Mouse (Mus musculus) forebrain, embryonic 11.5 days (tissue): ENCODE results near the gene Notch1. TPM values are rescaled to one million over a fixed set of nuclear protein-coding genes. Genes with fewer than 3 reads are reported as not detected.

ENCODE experiments used
- ATAC-seq: fragments of 200-750 bp; cut with Nextera tagmentation; replicated peaks from 2 replicates; pipeline ENCODE4 v1.8.0; 2017; ENCODE audit warnings: moderate TSS enrichment; ENCODE audit not compliant: low FRiP score
- DNase-seq: peaks from one replicate; pipeline ENCODE4 v3.0.0-alpha.2; 2017; ENCODE audit warnings: low spot score
- H3K27ac ChIP-seq: fragments of 300-500 bp; sonication (generic); 2 replicates; pipeline ENCODE4 v1.5.1; 2014; ENCODE audit warnings: low read depth, low read length
- H3K27me3 ChIP-seq: fragments of 300-500 bp; sonication (generic); 2 replicates; pipeline ENCODE4 v1.6.1; 2014; ENCODE audit warnings: mild to moderate bottlenecking, low read length, mixed read lengths; ENCODE audit not compliant: control insufficient read depth, insufficient read depth
- H3K36me3 ChIP-seq: fragments of 300-500 bp; sonication (generic); 2 replicates; pipeline ENCODE4 v1.6.1; 2014; ENCODE audit warnings: mild to moderate bottlenecking, low read length, moderate library complexity, mixed read lengths; ENCODE audit not compliant: control insufficient read depth, insufficient read depth
- H3K4me1 ChIP-seq: fragments of 300-500 bp; sonication (generic); replicated peaks from 2 replicates; pipeline ENCODE4 v1.6.1; 2014; ENCODE audit warnings: low read length, mixed read lengths; ENCODE audit not compliant: control insufficient read depth, insufficient read depth
- H3K4me2 ChIP-seq: fragments of 300-500 bp; sonication (generic); 2 replicates; pipeline ENCODE4 v1.6.1; 2014; ENCODE audit warnings: low read depth, mild to moderate bottlenecking, low read length, moderate library complexity, mixed read lengths; ENCODE audit not compliant: severe bottlenecking
- H3K4me3 ChIP-seq: fragments of 300-500 bp; sonication (generic); 2 replicates; pipeline ENCODE4 v1.5.1; 2014; ENCODE audit warnings: low read depth, low read length
- H3K9ac ChIP-seq: fragments of 300-500 bp; sonication (generic); 2 replicates; pipeline ENCODE4 v1.6.1; 2014; ENCODE audit warnings: low read length
- H3K9me3 ChIP-seq: fragments of 300-500 bp; sonication (generic); 2 replicates; pipeline ENCODE4 v1.6.1; 2016; ENCODE audit warnings: low read length, mixed read lengths; ENCODE audit not compliant: control insufficient read depth
- WGBS: fragments of 180-500 bp; shearing (Covaris S2); extraction: QIAGEN DNeasy Blood & Tissue Kit; methylation state at CpG from one replicate; pipeline ENCODE4 v1.1.7; 2014; 5-methylcytosine and 5-hydroxymethylcytosine counted together
- polyA plus RNA-seq: library from polyadenylated mRNA; unstranded; fragments of >200 nt; fragmentation: Nextera tagmentation; extraction: Ambion mirVana; gene quantifications from 2 replicates; pipeline ENCODE4 v1.2.1, GENCODE M21; 2014

Gene Notch1
- polyA plus RNA-seq, 1 experiment from 2014 or later = 70.9 TPM

GRCm38 (mm10) chr2:26550777-26551176, 34.3 kb upstream of the Notch1 start:
- 0 out of 2 replicates have a peak, but pooled peaks cover 2% of the 10 kb centered on the region for H3K4me1 ChIP-seq
- 90% methylated on average over 3 of the region's 3 CpGs for WGBS
- no peak overlapping the region for H3K27ac ChIP-seq
- H3K9ac ChIP-seq = no peak overlapping the region
- no peaks in the 10 kb centered on the region for H3K9me3 ChIP-seq
- no peaks in the 10 kb centered on the region for H3K36me3 ChIP-seq
- DNase-seq (no peak), ATAC-seq (no peak)
- no peaks in the 10 kb centered on the region for H3K27me3 ChIP-seq
- no peak overlapping the region for H3K4me2 ChIP-seq
- H3K4me3 ChIP-seq = no peak overlapping the region

GRCm38 (mm10) chr2:26550205-26550604, 33.7 kb upstream of the Notch1 start:
- H3K27ac ChIP-seq = no peak overlapping the region
- no peaks in the 10 kb centered on the region for H3K9me3 ChIP-seq
- DNase-seq (no peak), ATAC-seq (no peak)
- no peak overlapping the region for H3K4me2 ChIP-seq
- no peaks in the 10 kb centered on the region for H3K36me3 ChIP-seq
- 0 out of 2 replicates have a peak, but pooled peaks cover 2% of the 10 kb centered on the region for H3K4me1 ChIP-seq
- H3K4me3 ChIP-seq = no peak overlapping the region
- H3K9ac ChIP-seq = no peak overlapping the region
- no peaks in the 10 kb centered on the region for H3K27me3 ChIP-seq
- WGBS = 81% methylated on average over 3 of the region's 3 CpGs

GRCm38 (mm10) chr2:26549801-26550200, 33.3 kb upstream of the Notch1 start:
- DNase-seq = no peak
- Histone ChIP-seq H3K9me3 (no peaks in the 10 kb centered on the region), H3K27me3 (no peaks in the 10 kb centered on the region), H3K4me2 (no peak overlapping the region), H3K4me1 (0 out of 2 replicates have a peak, but pooled peaks cover 2% of the 10 kb centered on the region), H3K9ac (no peak overlapping the region), H3K4me3 (no peak overlapping the region), H3K27ac (no peak overlapping the region), H3K36me3 (no peaks in the 10 kb centered on the region)
- ATAC-seq = no peak
- WGBS = 90% methylated on average over 10 of the region's 10 CpGs

GRCm38 (mm10) chr2:26547481-26547880, 31.0 kb upstream of the Notch1 start:
- Histone ChIP-seq H3K27me3 (no peaks in the 10 kb centered on the region), H3K4me1 (0 out of 2 replicates have a peak, but pooled peaks cover 2% of the 10 kb centered on the region), H3K4me2 (no peak overlapping the region), H3K9ac (no peak overlapping the region), H3K27ac (no peak overlapping the region), H3K36me3 (no peaks in the 10 kb centered on the region), H3K4me3 (no peak overlapping the region), H3K9me3 (no peaks in the 10 kb centered on the region)
- DNase-seq (no peak), ATAC-seq (no peak)
- WGBS = 29% methylated on average over 2 of the region's 2 CpGs

- H3K9me3 ChIP-seq = no peaks in the 10 kb centered on the region
- ATAC-seq (no peak), DNase-seq (no peak)
- peaks cover 6% of the 10 kb centered on the region; the same call in 1 of the 2 replicates for H3K4me1 ChIP-seq
- WGBS = 80% methylated on average over 3 of the region's 3 CpGs
- no peak overlapping the region for H3K4me2 ChIP-seq
- no peak overlapping the region for H3K9ac ChIP-seq
- H3K4me3 ChIP-seq = no peak overlapping the region
- H3K27me3 ChIP-seq = no peaks in the 10 kb centered on the region
- H3K27ac ChIP-seq = no peak overlapping the region
- no peaks in the 10 kb centered on the region for H3K36me3 ChIP-seq
These were observed 27.8 kb upstream of the Notch1 start for GRCm38 (mm10) chr2:26544265-26544664.

- H3K27ac ChIP-seq = no peak overlapping the region
- no peaks in the 10 kb centered on the region for H3K9me3 ChIP-seq
- DNase-seq (no peak), ATAC-seq (no peak)
- H3K36me3 ChIP-seq = no peaks in the 10 kb centered on the region
- H3K4me2 ChIP-seq = no peak overlapping the region
- H3K27me3 ChIP-seq = no peaks in the 10 kb centered on the region
- H3K9ac ChIP-seq = no peak overlapping the region
- peaks cover 6% of the 10 kb centered on the region; the same call in 1 of the 2 replicates for H3K4me1 ChIP-seq
- 93% methylated on average over 8 of the region's 8 CpGs for WGBS
- no peak overlapping the region for H3K4me3 ChIP-seq
These were observed 27.3 kb upstream of the Notch1 start for GRCm38 (mm10) chr2:26543768-26544167.

GRCm38 (mm10) chr2:26543155-26543554, 26.7 kb upstream of the Notch1 start:
- Histone ChIP-seq H3K9ac (no peak overlapping the region), H3K4me1 (peaks cover 6% of the 10 kb centered on the region; the same call in 1 of the 2 replicates), H3K27me3 (no peaks in the 10 kb centered on the region), H3K4me2 (no peak overlapping the region), H3K27ac (no peak overlapping the region), H3K4me3 (no peak overlapping the region), H3K36me3 (no peaks in the 10 kb centered on the region), H3K9me3 (no peaks in the 10 kb centered on the region)
- ATAC-seq = no peak
- WGBS = 79% methylated on average over 4 of the region's 4 CpGs
- DNase-seq = no peak

GRCm38 (mm10) chr2:26541258-26541910, 24.9 kb upstream of the Notch1 start:
- H3K27me3 ChIP-seq = no peaks in the 10 kb centered on the region
- 41% methylated on average over 9 of the region's 9 CpGs for WGBS
- H3K9ac ChIP-seq = peak overlapping the region; percentile 21; the same call in 1 of the 2 replicates
- H3K36me3 ChIP-seq = no peaks in the 10 kb centered on the region
- no peak overlapping the region for H3K27ac ChIP-seq
- no peak overlapping the region for H3K4me3 ChIP-seq
- peaks cover 4% of the 10 kb centered on the region; the same call in 1 of the 2 replicates for H3K4me1 ChIP-seq
- H3K4me2 ChIP-seq = no peak overlapping the region
- DNase-seq (no peak), ATAC-seq (peak; percentile 33; the same call in 1 of the 2 replicates)
- H3K9me3 ChIP-seq = no peaks in the 10 kb centered on the region

- WGBS = 24% methylated on average over 7 of the region's 7 CpGs
- Histone ChIP-seq H3K4me2 (no peak overlapping the region), H3K9me3 (no peaks in the 10 kb centered on the region), H3K4me3 (no peak overlapping the region), H3K27me3 (no peaks in the 10 kb centered on the region), H3K9ac (no peak overlapping the region), H3K36me3 (no peaks in the 10 kb centered on the region), H3K27ac (no peak overlapping the region), H3K4me1 (peaks cover 6% of the 10 kb centered on the region)
- ATAC-seq (no peak), DNase-seq (no peak)
These were observed 24.3 kb upstream of the Notch1 start for GRCm38 (mm10) chr2:26540721-26541120.
